Mouse (Mus musculus): ENCODE measurements around the gene Tspan10. TPM values are rescaled to one million over a fixed set of nuclear protein-coding genes. Genes with fewer than 3 reads are reported as not detected.

Tspan10 gene
- total RNA-seq, 1 experiment: not detected

GRCm38 (mm10) chr11:120447179-120447578, 4.7 kb downstream of the Tspan10 start:
- Histone ChIP-seq H3K4me3 (ENCODE audit: insufficient read depth in 1 of 2, low read depth in 1 of 2, low read length in 2 of 2, poor library complexity in 1 of 2, severe bottlenecking in 1 of 2) (no peak overlapping the region), H3K9me3 (ENCODE audit: control insufficient read depth, insufficient read depth, low read depth, low read length) (no peaks in the 10 kb centered on the region), H3K36me3 (ENCODE audit: control insufficient read depth, insufficient read depth, low read length, poor library complexity, severe bottlenecking) (no peaks in the 10 kb centered on the region), H3K4me1 (ENCODE audit: control insufficient read depth in 2 of 2, insufficient read depth in 2 of 2, low read length in 2 of 2, poor library complexity in 1 of 2) (peaks cover 0 to 3% of the 10 kb centered on the region in 2 experiments; a peak in 1 of 4 replicates), H3K9ac (ENCODE audit: insufficient read depth, low read depth, low read length, poor library complexity, severe bottlenecking) (no peak overlapping the region), H3K27ac (ENCODE audit: insufficient read depth, low read depth, low read length, poor library complexity, severe bottlenecking) (no peak overlapping the region)
- in situ Hi-C loops (cut with MboI; ENCODE audit: low sequenced_read_pairs in 2 of 2, unreplicated experiment in 2 of 2): no loop called here
- DNase-seq (ENCODE audit: low read depth, low spot score): no peak
- TF ChIP-seq HCFC1 (IDR thresholded peaks at IDR 0.05; ENCODE audit: borderline replicate concordance, insufficient read depth, low read length) (no peak), ZC3H11A (IDR thresholded peaks at IDR 0.05; ENCODE audit: borderline replicate concordance, low read depth, low read length) (no peak), CHD2 (IDR thresholded peaks at IDR 0.05; ENCODE audit: low read depth, low read length) (no peak), ZNF384 (IDR thresholded peaks at IDR 0.05; ENCODE audit: low read depth, low read length) (no peak), MAFK (IDR thresholded peaks at IDR 0.05; ENCODE audit: insufficient read depth, low read depth, low read length) (no peak)

- in situ Hi-C loops (cut with MboI; ENCODE audit: low sequenced_read_pairs in 2 of 2, unreplicated experiment in 2 of 2): no loop called here
These were observed 9.8 kb downstream of the Tspan10 start for GRCm38 (mm10) chr11:120452246-120452645.

DNA sequence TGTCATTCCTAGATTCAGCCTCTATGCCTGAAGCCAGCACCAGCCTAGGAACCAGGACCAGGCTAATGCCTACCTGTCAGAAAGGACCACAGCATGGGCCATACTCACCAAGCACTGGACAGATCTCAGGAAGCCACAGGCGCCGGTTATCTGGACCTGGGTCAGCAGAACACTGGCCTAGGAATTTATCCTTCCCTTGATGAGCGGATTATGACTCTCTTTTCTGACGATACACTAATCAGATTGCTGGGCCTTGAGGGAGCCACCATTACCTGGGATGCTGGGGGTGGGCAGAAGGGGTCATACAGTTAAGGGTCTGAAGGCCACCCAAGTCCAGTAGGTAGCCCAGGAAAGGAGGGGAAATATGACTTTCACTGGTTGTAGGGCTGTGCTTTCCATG, 10.9 kb downstream of the Tspan10 start, which contains the start of gene Pde6g:
Gene Pde6g, minus strand, starts transcription at position 195 of the 400 bp plus-strand sequence.
- H3K4me1 ChIP-seq (ENCODE audit: control insufficient read depth in 2 of 2, insufficient read depth in 2 of 2, low read length in 2 of 2, poor library complexity in 1 of 2): peaks cover 0 to 3% of the 10 kb centered on the region in 2 experiments; a peak in 1 of 4 replicates
- in situ Hi-C loops (cut with MboI; ENCODE audit: low sequenced_read_pairs in 2 of 2, unreplicated experiment in 2 of 2): no loop called here
- no peak within 1 kb of the TSS for H3K4me3 ChIP-seq (ENCODE audit: insufficient read depth in 1 of 2, low read depth in 1 of 2, low read length in 2 of 2, poor library complexity in 1 of 2, severe bottlenecking in 1 of 2)
- no peak for TF ChIP-seq ZNF384 (IDR thresholded peaks at IDR 0.05; ENCODE audit: low read depth, low read length)
- no peak for TF ChIP-seq ZC3H11A (IDR thresholded peaks at IDR 0.05; ENCODE audit: borderline replicate concordance, low read depth, low read length)
- no peak for TF ChIP-seq HCFC1 (IDR thresholded peaks at IDR 0.05; ENCODE audit: borderline replicate concordance, insufficient read depth, low read length)
- no peak for TF ChIP-seq MAFK (IDR thresholded peaks at IDR 0.05; ENCODE audit: insufficient read depth, low read depth, low read length)
- no peak for TF ChIP-seq CHD2 (IDR thresholded peaks at IDR 0.05; ENCODE audit: low read depth, low read length)
- DNase-seq (ENCODE audit: low read depth, low spot score): no peak
- no peaks in the 10 kb centered on the region for H3K9me3 ChIP-seq (ENCODE audit: control insufficient read depth, insufficient read depth, low read depth, low read length)
- no peak within 1 kb of the TSS for H3K27ac ChIP-seq (ENCODE audit: insufficient read depth, low read depth, low read length, poor library complexity, severe bottlenecking)
- peaks cover 2% of the 10 kb centered on the region; the same call in 1 of the 2 replicates for H3K36me3 ChIP-seq (ENCODE audit: control insufficient read depth, insufficient read depth, low read length, poor library complexity, severe bottlenecking)
- H3K9ac ChIP-seq (ENCODE audit: insufficient read depth, low read depth, low read length, poor library complexity, severe bottlenecking): no peak within 1 kb of the TSS

More at GRCm38 (mm10) chr11:120452246-120452645, 9.8 kb downstream of the Tspan10 start:
- Histone ChIP-seq H3K9me3 (ENCODE audit: control insufficient read depth, insufficient read depth, low read depth, low read length) (no peaks in the 10 kb centered on the region), H3K36me3 (ENCODE audit: control insufficient read depth, insufficient read depth, low read length, poor library complexity, severe bottlenecking) (peaks cover 2% of the 10 kb centered on the region; the same call in 1 of the 2 replicates), H3K27ac (ENCODE audit: insufficient read depth, low read depth, low read length, poor library complexity, severe bottlenecking) (no peak overlapping the region), H3K4me3 (ENCODE audit: insufficient read depth in 1 of 2, low read depth in 1 of 2, low read length in 2 of 2, poor library complexity in 1 of 2, severe bottlenecking in 1 of 2) (no peak overlapping the region), H3K9ac (ENCODE audit: insufficient read depth, low read depth, low read length, poor library complexity, severe bottlenecking) (no peak overlapping the region), H3K4me1 (ENCODE audit: control insufficient read depth in 2 of 2, insufficient read depth in 2 of 2, low read length in 2 of 2, poor library complexity in 1 of 2) (peaks cover 0 to 3% of the 10 kb centered on the region in 2 experiments; a peak in 1 of 4 replicates)
- no peak for DNase-seq (ENCODE audit: low read depth, low spot score)
- no peak for TF ChIP-seq ZC3H11A (IDR thresholded peaks at IDR 0.05; ENCODE audit: borderline replicate concordance, low read depth, low read length)

- Histone ChIP-seq H3K4me3 (ENCODE audit: insufficient read depth in 1 of 2, low read depth in 1 of 2, low read length in 2 of 2, poor library complexity in 1 of 2, severe bottlenecking in 1 of 2) (no peak overlapping the region), H3K27ac (ENCODE audit: insufficient read depth, low read depth, low read length, poor library complexity, severe bottlenecking) (no peak overlapping the region), H3K36me3 (ENCODE audit: control insufficient read depth, insufficient read depth, low read length, poor library complexity, severe bottlenecking) (peaks cover 6% of the 10 kb centered on the region; the same call in 1 of the 2 replicates), H3K9ac (ENCODE audit: insufficient read depth, low read depth, low read length, poor library complexity, severe bottlenecking) (no peak overlapping the region), H3K4me1 (ENCODE audit: control insufficient read depth in 2 of 2, insufficient read depth in 2 of 2, low read length in 2 of 2, poor library complexity in 1 of 2) (no peaks in the 10 kb centered on the region; a peak in 1 of 4 replicates), H3K9me3 (ENCODE audit: control insufficient read depth, insufficient read depth, low read depth, low read length) (no peaks in the 10 kb centered on the region)
- in situ Hi-C loops (cut with MboI; ENCODE audit: low sequenced_read_pairs in 2 of 2, unreplicated experiment in 2 of 2): no loop called here
- no peak for TF ChIP-seq ZNF384 (IDR thresholded peaks at IDR 0.05; ENCODE audit: low read depth, low read length)
- no peak for DNase-seq (ENCODE audit: low read depth, low spot score)
These were observed 12.5 kb downstream of the Tspan10 start for GRCm38 (mm10) chr11:120454965-120455364.

DNA sequence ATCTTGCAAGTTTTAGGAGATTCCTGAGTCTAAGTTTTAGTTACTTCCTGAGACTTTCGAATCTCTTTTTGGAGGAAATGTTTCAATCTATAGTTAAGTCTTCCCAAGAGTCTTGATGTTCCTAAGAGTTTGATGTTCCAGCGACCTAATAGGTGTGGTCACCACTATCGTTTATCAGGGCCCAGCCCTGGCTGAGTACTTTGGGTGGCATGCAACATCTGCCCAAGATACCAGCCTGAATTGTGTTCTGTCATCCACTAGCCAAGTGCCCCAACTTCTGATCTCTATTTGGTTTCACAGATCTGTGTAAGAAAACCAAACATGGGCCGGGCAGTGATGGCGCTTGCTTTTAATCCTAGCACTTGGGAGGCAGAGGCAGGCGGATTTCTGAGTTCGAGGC, 13.0 kb downstream of the Tspan10 start:
- no peak for TF ChIP-seq MAFK (IDR thresholded peaks at IDR 0.05; ENCODE audit: insufficient read depth, low read depth, low read length)
- TF ChIP-seq ZNF384 (IDR thresholded peaks at IDR 0.05; ENCODE audit: low read depth, low read length): no peak
- no peak for TF ChIP-seq HCFC1 (IDR thresholded peaks at IDR 0.05; ENCODE audit: borderline replicate concordance, insufficient read depth, low read length)
- no peak for TF ChIP-seq CHD2 (IDR thresholded peaks at IDR 0.05; ENCODE audit: low read depth, low read length)
- TF ChIP-seq ZC3H11A (IDR thresholded peaks at IDR 0.05; ENCODE audit: borderline replicate concordance, low read depth, low read length): no peak
- no peak overlapping the region for H3K27ac ChIP-seq (ENCODE audit: insufficient read depth, low read depth, low read length, poor library complexity, severe bottlenecking)
- H3K4me1 ChIP-seq (ENCODE audit: control insufficient read depth in 2 of 2, insufficient read depth in 2 of 2, low read length in 2 of 2, poor library complexity in 1 of 2): no peaks in the 10 kb centered on the region; a peak in 1 of 4 replicates
- no peak overlapping the region for H3K9ac ChIP-seq (ENCODE audit: insufficient read depth, low read depth, low read length, poor library complexity, severe bottlenecking)
- H3K36me3 ChIP-seq (ENCODE audit: control insufficient read depth, insufficient read depth, low read length, poor library complexity, severe bottlenecking): peaks cover 8% of the 10 kb centered on the region; the same call in 1 of the 2 replicates
- no peak overlapping the region for H3K4me3 ChIP-seq (ENCODE audit: insufficient read depth in 1 of 2, low read depth in 1 of 2, low read length in 2 of 2, poor library complexity in 1 of 2, severe bottlenecking in 1 of 2)
- DNase-seq (ENCODE audit: low read depth, low spot score): no peak
- in situ Hi-C loops (cut with MboI; ENCODE audit: low sequenced_read_pairs in 2 of 2, unreplicated experiment in 2 of 2): no loop called here
- H3K9me3 ChIP-seq (ENCODE audit: control insufficient read depth, insufficient read depth, low read depth, low read length): no peaks in the 10 kb centered on the region

Measured in ES-E14 (cell line).